Mouse (Mus musculus) kidney, embryonic 15.5 days (tissue): ENCODE measurements around the gene Cdk2ap1. TPM values are rescaled to one million over a fixed set of nuclear protein-coding genes. Genes with fewer than 3 reads are reported as not detected.
"Not testable (repeated sequence)": the region's sequence is repeated elsewhere in the genome, so short reads cannot be mapped to it uniquely, and the experiment has no call there.

Experiments
- ATAC-seq: fragments of 200-750 bp; cut with Nextera tagmentation; replicated peaks from 2 replicates; pipeline ENCODE4 v1.8.0; 2017; ENCODE audit warnings: moderate TSS enrichment; ENCODE audit not compliant: low FRiP score
- H3K27ac ChIP-seq: fragments of 300-500 bp; sonication (generic); 2 replicates; pipeline ENCODE4 v1.5.1; 2015; ENCODE audit warnings: mild to moderate bottlenecking, inconsistent platforms
- H3K27me3 ChIP-seq: fragments of 300-500 bp; sonication (generic); 2 replicates; pipeline ENCODE4 v1.6.1; 2015; ENCODE audit warnings: inconsistent platforms
- H3K36me3 ChIP-seq: fragments of 300-500 bp; sonication (generic); 2 replicates; pipeline ENCODE4 v1.6.1; 2015; ENCODE audit warnings: inconsistent platforms
- H3K4me1 ChIP-seq: fragments of 300-500 bp; sonication (generic); 2 replicates; pipeline ENCODE4 v1.6.1; 2015; ENCODE audit warnings: inconsistent platforms
- H3K4me2 ChIP-seq: fragments of 300-500 bp; sonication (generic); 2 replicates; pipeline ENCODE4 v1.6.1; 2015; ENCODE audit warnings: moderate library complexity, mild to moderate bottlenecking, inconsistent platforms
- H3K4me3 ChIP-seq: fragments of 300-500 bp; sonication (generic); replicated peaks from 2 replicates; pipeline ENCODE4 v1.5.1; 2015; ENCODE audit warnings: mild to moderate bottlenecking, inconsistent platforms
- H3K9ac ChIP-seq: fragments of 300-500 bp; sonication (generic); 2 replicates; pipeline ENCODE4 v1.6.1; 2015; ENCODE audit warnings: mild to moderate bottlenecking, inconsistent platforms
- H3K9me3 ChIP-seq: fragments of 300-500 bp; sonication (generic); replicated peaks from 2 replicates; pipeline ENCODE4 v1.6.1; 2016; ENCODE audit warnings: inconsistent platforms
- WGBS: fragments of 180-500 bp; shearing (Covaris S2); methylation state at CpG from one replicate; pipeline ENCODE4 v1.1.7; 2015; ENCODE audit warnings: mixed read lengths; 5-methylcytosine and 5-hydroxymethylcytosine counted together
- polyA plus RNA-seq: library from polyadenylated mRNA; unstranded; fragments of >200 nt; fragmentation: Nextera tagmentation; extraction: Ambion mirVana; gene quantifications from 2 replicates; pipeline ENCODE4 v1.2.1, GENCODE M21; 2015

The Cdk2ap1 gene
- polyA plus RNA-seq, 1 experiment from 2014 or later = 39.0 TPM

DNA sequence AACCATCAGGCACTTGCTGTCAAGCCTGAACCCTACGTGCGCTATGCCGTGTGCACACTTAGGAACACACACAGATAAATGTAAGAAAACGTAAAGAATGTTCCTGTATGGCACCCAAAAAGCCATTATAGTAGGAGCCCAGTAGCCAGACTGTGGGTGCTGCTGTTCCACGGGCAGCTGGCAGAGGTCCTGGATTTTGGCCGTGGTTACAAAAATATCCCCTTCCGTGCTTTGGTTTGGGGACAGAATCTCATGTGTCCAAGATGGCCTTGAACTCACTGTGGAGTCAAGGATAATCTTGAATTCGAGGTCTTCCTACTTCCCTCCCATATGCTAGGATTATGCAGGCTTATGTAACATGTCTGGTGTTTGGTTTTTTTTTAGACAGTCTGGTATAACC, 20.0 kb downstream of the Cdk2ap1 start:
- H3K4me2 ChIP-seq = no peak overlapping the region
- H3K27me3 ChIP-seq = no peaks in the 10 kb centered on the region
- 82% methylated on average over 8 of the region's 8 CpGs for WGBS
- H3K36me3 ChIP-seq = peaks cover 47% of the 10 kb centered on the region
- no peak for ATAC-seq
- H3K27ac ChIP-seq = no peak overlapping the region
- H3K9ac ChIP-seq = no peak overlapping the region
- peaks cover 8% of the 10 kb centered on the region for H3K4me1 ChIP-seq
- no peaks in the 10 kb centered on the region for H3K9me3 ChIP-seq
- H3K4me3 ChIP-seq = no peak overlapping the region

DNA sequence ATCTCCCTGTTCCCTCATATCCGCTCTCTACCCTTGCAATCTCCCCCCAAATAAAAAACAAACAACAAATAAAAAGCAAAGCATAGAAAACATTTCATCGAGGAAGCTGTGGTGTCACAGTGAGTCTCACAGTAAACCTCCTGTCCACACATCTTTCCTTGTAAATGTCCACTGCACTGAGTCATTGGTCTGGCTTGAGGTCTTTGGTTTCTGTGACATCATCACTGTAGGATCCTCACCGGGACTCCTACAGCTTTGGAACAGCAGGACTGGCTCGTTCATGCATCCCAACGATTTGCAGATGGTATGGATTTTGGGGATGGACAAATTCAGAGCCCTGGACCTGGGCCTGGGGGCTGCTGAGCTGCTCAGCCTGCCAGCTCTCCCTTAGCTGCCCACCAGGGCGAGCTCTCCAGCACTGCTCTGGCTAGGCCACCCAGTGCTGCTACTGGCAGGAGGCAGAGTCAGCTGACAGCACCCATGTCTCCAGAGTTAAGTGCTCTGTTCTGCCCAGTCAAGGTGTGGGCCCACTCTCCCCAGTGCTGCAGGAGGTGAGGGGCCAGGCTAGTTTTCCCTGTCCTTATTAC, 21.0 kb downstream of the Cdk2ap1 start:
- not testable (repeated sequence) for H3K4me3 ChIP-seq, H3K9ac ChIP-seq, H3K27ac ChIP-seq, H3K9me3 ChIP-seq, H3K27me3 ChIP-seq, H3K4me2 ChIP-seq
- Histone ChIP-seq H3K4me1 (peaks cover 18% of the 10 kb centered on the region), H3K36me3 (peaks cover 43% of the 10 kb centered on the region)
- 64% methylated on average over 6 of the region's 6 CpGs for WGBS
- ATAC-seq = peak; percentile 38; the same call in 1 of the 2 replicates

DNA sequence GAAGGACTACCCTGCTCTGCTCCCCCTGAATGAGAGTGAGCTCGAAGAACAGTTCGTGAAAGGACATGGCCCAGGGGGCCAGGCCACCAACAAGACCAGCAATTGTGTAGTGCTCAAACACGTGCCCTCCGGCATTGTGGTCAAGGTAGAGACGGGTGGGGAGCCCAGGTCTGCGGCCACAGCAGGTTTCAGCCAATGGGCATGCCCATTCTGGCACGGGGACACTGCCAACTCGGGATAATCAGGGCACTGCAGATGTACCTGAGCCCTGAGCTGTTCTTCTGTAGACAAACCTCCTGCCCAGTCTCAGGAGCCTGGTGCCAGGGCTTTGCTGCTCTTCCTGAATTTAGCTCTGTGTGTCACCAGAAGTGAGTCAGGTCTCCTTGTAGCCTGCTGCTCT, 24.1 kb downstream of the Cdk2ap1 start:
- H3K4me3 ChIP-seq = no peak overlapping the region
- no peak overlapping the region for H3K4me2 ChIP-seq
- peaks cover 18% of the 10 kb centered on the region for H3K36me3 ChIP-seq
- no peaks in the 10 kb centered on the region for H3K27me3 ChIP-seq
- 90% methylated on average over 8 of the region's 8 CpGs for WGBS
- no peaks in the 10 kb centered on the region for H3K9me3 ChIP-seq
- no peak overlapping the region for H3K27ac ChIP-seq
- H3K4me1 ChIP-seq = peaks cover 40% of the 10 kb centered on the region
- H3K9ac ChIP-seq = no peak overlapping the region
- no peak for ATAC-seq

- H3K27me3 ChIP-seq = no peaks in the 10 kb centered on the region
- no peak overlapping the region for H3K4me2 ChIP-seq
- ATAC-seq = no peak
- H3K4me3 ChIP-seq = no peak overlapping the region
- no peak overlapping the region for H3K9ac ChIP-seq
- H3K4me1 ChIP-seq = peaks cover 46% of the 10 kb centered on the region
- H3K36me3 ChIP-seq = peaks cover 15% of the 10 kb centered on the region
- H3K9me3 ChIP-seq = no peaks in the 10 kb centered on the region
- 21% methylated on average over 9 of the region's 9 CpGs for WGBS
- H3K27ac ChIP-seq = no peak overlapping the region
Observed at GRCm38 (mm10) chr5:124337909-124338308, 25.0 kb downstream of the Cdk2ap1 start.

GRCm38 (mm10) chr5:124337103-124337502, 25.8 kb downstream of the Cdk2ap1 start:
- H3K27ac ChIP-seq = no peak overlapping the region
- H3K27me3 ChIP-seq = no peaks in the 10 kb centered on the region
- H3K4me3 ChIP-seq = no peak overlapping the region
- no peak overlapping the region for H3K4me2 ChIP-seq
- H3K9ac ChIP-seq = no peak overlapping the region
- no peaks in the 10 kb centered on the region for H3K9me3 ChIP-seq
- 90% methylated on average over 9 of the region's 9 CpGs for WGBS
- ATAC-seq = no peak
- H3K4me1 ChIP-seq = peaks cover 48% of the 10 kb centered on the region
- peaks cover 15% of the 10 kb centered on the region for H3K36me3 ChIP-seq

DNA sequence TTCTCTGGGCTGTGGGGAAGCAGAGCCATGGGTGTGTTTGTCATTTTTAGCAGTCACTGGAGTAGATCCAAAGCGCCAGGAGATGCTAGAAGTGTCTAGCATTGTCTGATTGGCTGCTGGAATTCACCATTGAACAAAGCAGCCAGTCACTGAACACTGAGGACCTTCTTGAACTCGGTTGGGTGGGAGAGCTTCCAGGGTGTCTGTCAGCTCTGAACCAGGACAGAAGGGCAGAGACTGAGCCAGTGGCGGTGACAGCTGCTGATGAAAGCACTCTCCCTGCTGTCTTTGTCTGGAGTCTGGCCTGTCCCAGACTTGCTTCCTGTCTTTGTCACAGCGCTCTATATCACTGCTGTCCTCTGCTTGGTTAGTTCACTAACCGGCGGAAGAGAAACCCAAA, 28.5 kb downstream of the Cdk2ap1 start:
- WGBS = 12% methylated on average over 6 of the region's 6 CpGs
- Histone ChIP-seq H3K36me3 (0 out of 2 replicates have a peak, but pooled peaks cover 4% of the 10 kb centered on the region), H3K27ac (peak overlapping the region; percentile 83), H3K27me3 (no peaks in the 10 kb centered on the region), H3K4me1 (peaks cover 51% of the 10 kb centered on the region), H3K4me2 (no peak overlapping the region), H3K4me3 (no peak overlapping the region), H3K9me3 (no peaks in the 10 kb centered on the region), H3K9ac (no peak overlapping the region)
- ATAC-seq = peak; percentile 92

DNA sequence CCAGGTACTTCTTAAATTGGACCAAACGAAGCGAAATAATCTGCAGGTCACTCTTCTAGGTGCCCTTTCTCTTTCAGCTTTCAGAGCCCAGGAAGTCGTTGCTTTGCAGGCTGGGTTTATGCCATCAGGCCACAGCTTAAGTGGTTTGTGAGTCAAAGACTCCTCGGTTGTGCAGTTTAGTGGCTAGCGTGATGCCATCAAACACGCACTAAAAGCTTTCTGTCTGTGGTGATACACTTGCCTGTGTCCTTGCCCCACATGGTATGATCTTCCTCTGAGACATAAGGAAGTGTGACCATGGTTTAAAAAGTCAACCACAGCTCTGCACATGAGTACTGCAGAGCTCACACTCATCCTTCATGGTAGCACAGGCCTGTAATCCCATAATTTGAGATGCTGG, 32.8 kb downstream of the Cdk2ap1 start:
- Histone ChIP-seq H3K4me1 (peaks cover 43% of the 10 kb centered on the region), H3K36me3 (peaks cover under 1% of the 10 kb centered on the region; the same call in 1 of the 2 replicates), H3K4me2 (no peak overlapping the region), H3K4me3 (no peak overlapping the region), H3K9ac (no peak overlapping the region), H3K9me3 (no peaks in the 10 kb centered on the region), H3K27ac (no peak overlapping the region), H3K27me3 (no peaks in the 10 kb centered on the region)
- WGBS = 94% methylated on average over 6 of the region's 6 CpGs
- ATAC-seq = no peak

DNA sequence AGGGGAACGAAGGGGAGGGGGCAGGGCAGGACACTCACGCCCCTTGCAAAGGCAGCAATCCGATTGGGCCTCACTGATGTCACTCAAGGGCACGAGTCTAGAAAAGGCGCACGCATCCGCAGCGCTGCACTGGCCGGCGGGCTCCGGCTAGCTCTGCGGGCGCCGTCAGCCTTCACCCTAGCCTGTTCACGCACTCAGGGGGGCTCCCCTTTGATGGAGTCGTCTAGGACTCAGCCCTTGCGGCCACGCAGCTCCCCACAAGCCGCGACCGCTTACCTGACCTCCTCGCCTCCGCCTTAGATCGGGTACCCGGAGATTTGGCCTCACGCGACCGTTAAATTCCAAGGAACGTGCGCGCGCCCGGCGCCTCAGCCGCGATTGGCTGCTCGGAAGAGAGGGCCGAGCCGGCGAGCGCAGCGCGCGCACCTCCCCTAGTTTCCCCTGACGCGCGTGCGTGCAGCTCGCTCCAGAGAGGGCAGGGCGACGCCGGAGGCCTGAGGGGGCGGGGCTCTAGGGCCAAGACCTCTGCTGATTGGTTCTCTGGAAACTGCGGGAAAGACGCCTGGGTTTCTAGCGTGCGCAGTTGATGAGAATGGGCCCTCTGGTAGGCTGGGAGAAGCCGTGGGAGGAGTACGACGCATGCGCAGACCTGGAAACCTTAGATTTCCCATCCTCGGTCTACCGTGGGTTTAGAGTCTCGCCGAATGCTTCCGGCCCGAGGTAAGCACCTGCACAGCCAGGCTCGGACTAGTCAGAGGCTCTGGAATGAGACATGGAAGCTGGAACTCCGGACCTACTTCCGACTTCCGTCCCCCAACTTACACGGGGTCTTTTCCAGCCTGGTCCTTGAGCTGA, 35.1 kb downstream of the Cdk2ap1 start, which contains the start of the genes Mphosph9 and 2810006K23Rik:
Gene Mphosph9, minus strand, starts transcription at position 463 of the 855 bp plus-strand sequence.
Gene 2810006K23Rik, plus strand, starts transcription at position 580 of the 855 bp plus-strand sequence.
- Histone ChIP-seq H3K27ac (peak within 1 kb of the TSS; percentile 96), H3K4me1 (peaks cover 24% of the 10 kb centered on the region), H3K27me3 (no peaks in the 10 kb centered on the region), H3K36me3 (peaks cover 19% of the 10 kb centered on the region), H3K9me3 (no peaks in the 10 kb centered on the region), H3K4me3 (peak within 1 kb of the TSS; percentile 68), H3K4me2 (peak within 1 kb of the TSS; percentile 91), H3K9ac (peak within 1 kb of the TSS; percentile 76)
- ATAC-seq = peak; percentile 99
- under 1% methylated on average over 72 of the region's 72 CpGs for WGBS

GRCm38 (mm10) chr5:124326829-124327228, 36.1 kb downstream of the Cdk2ap1 start:
- Histone ChIP-seq H3K36me3 (peaks cover 27% of the 10 kb centered on the region), H3K4me1 (peaks cover 19% of the 10 kb centered on the region), H3K4me2 (peak overlapping the region; percentile 91), H3K9ac (peak overlapping the region; percentile 66), H3K27ac (peak overlapping the region; percentile 96), H3K9me3 (no peaks in the 10 kb centered on the region), H3K27me3 (no peaks in the 10 kb centered on the region), H3K4me3 (peak overlapping the region; percentile 68)
- 1% methylated on average over 8 of the region's 8 CpGs for WGBS
- ATAC-seq = no peak

- ATAC-seq = no peak
- H3K36me3 ChIP-seq = peaks cover 88% of the 10 kb centered on the region
- H3K4me2 ChIP-seq = no peak overlapping the region
- H3K4me1 ChIP-seq = no peaks in the 10 kb centered on the region
- H3K4me3 ChIP-seq = no peak overlapping the region
- H3K9ac ChIP-seq = no peak overlapping the region
- H3K27me3 ChIP-seq = no peaks in the 10 kb centered on the region
- H3K9me3 ChIP-seq = no peaks in the 10 kb centered on the region
- WGBS = 93% methylated on average over 7 of the region's 7 CpGs
- no peak overlapping the region for H3K27ac ChIP-seq
Observed at GRCm38 (mm10) chr5:124317648-124318047, 45.2 kb downstream of the Cdk2ap1 start.

DNA sequence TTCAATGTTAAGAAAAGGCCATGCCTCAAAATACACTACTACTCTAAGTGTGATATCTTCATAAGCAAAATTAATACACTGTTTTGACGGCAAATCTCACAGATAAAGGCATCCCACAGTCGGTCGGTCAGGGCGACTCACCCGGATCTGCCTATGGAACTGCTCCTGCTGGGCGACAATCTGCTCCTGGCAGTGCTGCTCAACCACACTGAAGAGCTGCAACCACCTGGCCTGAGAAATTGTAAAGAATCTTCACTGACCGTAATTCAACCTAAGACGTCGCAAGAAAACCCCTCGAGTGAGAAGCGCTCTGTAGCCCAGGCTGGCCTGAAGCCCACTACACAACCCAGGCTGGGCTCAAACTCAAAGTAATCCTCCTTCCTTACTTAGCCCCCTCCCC, 46.9 kb downstream of the Cdk2ap1 start:
- Histone ChIP-seq H3K4me3 (no peak overlapping the region), H3K4me2 (no peak overlapping the region), H3K9me3 (no peaks in the 10 kb centered on the region), H3K9ac (no peak overlapping the region), H3K27me3 (no peaks in the 10 kb centered on the region), H3K36me3 (peaks cover 90% of the 10 kb centered on the region), H3K27ac (no peak overlapping the region), H3K4me1 (no peaks in the 10 kb centered on the region)
- ATAC-seq = no peak
- WGBS = 92% methylated on average over 11 of the region's 11 CpGs

DNA sequence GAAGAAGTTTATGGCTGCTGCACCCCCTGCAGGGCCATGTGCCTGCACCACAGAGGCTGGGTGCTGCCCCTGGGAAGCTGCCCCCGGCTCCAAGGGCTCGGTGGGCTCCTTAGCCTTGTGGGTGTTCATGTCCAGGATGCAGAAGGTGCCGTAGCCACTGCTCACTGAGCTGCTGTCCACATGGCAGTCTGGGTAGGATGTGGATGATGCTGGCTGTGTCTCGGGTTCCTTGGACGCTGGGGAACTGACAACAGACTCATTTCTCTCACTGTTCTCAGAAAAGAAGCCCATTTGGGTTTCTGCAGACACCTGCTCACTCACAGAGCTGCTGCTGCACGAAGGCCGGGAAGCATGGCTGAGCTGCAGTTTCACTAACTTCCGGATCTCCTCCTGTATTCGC, 47.4 kb downstream of the Cdk2ap1 start:
- no peak overlapping the region for H3K4me3 ChIP-seq
- WGBS = 93% methylated on average over 9 of the region's 9 CpGs
- H3K4me1 ChIP-seq = no peaks in the 10 kb centered on the region
- no peaks in the 10 kb centered on the region for H3K9me3 ChIP-seq
- H3K4me2 ChIP-seq = no peak overlapping the region
- H3K36me3 ChIP-seq = peaks cover 90% of the 10 kb centered on the region
- no peak overlapping the region for H3K9ac ChIP-seq
- H3K27me3 ChIP-seq = no peaks in the 10 kb centered on the region
- no peak for ATAC-seq
- H3K27ac ChIP-seq = no peak overlapping the region
